Mouse (Mus musculus) liver, embryonic 11.5 days (tissue): ENCODE results near the gene Mef2b. TPM values are rescaled to one million over a fixed set of nuclear protein-coding genes. Genes with fewer than 3 reads are reported as not detected.

Source experiments
- ATAC-seq: fragments of 200-750 bp; cut with Nextera tagmentation; replicated peaks from 2 replicates; pipeline ENCODE4 v1.8.0; 2017; ENCODE audit warnings: moderate number of reproducible peaks, mild to moderate bottlenecking, moderate TSS enrichment, moderate library complexity; ENCODE audit not compliant: low FRiP score
- DNase-seq: peaks from one replicate; pipeline ENCODE4 v3.0.0-alpha.2; 2017; ENCODE audit warnings: low spot score
- H3K27ac ChIP-seq: fragments of 300-500 bp; sonication (generic); 2 replicates; pipeline ENCODE4 v1.5.1; 2014; ENCODE audit warnings: mild to moderate bottlenecking, low read depth, low read length, control low read depth
- H3K27me3 ChIP-seq: fragments of 300-500 bp; sonication (generic); replicated peaks from 2 replicates; pipeline ENCODE4 v1.6.1; 2014; ENCODE audit warnings: low read length, mixed read lengths; ENCODE audit not compliant: control insufficient read depth, insufficient read depth
- H3K36me3 ChIP-seq: fragments of 300-500 bp; sonication (generic); 2 replicates; pipeline ENCODE4 v1.6.1; 2014; ENCODE audit warnings: mild to moderate bottlenecking, low read length, moderate library complexity, mixed read lengths; ENCODE audit not compliant: control insufficient read depth, insufficient read depth
- H3K4me1 ChIP-seq: fragments of 300-500 bp; sonication (generic); replicated peaks from 2 replicates; pipeline ENCODE4 v1.6.1; 2014; ENCODE audit warnings: low read length, mixed read lengths; ENCODE audit not compliant: control insufficient read depth, insufficient read depth
- H3K4me2 ChIP-seq: fragments of 300-500 bp; sonication (generic); 2 replicates; pipeline ENCODE4 v1.6.1; 2014; ENCODE audit warnings: mild to moderate bottlenecking, control low read depth, moderate library complexity
- H3K4me3 ChIP-seq: fragments of 300-500 bp; sonication (generic); 2 replicates; pipeline ENCODE4 v1.5.1; 2014; ENCODE audit warnings: low read depth, low read length, control low read depth
- H3K9ac ChIP-seq: fragments of 300-500 bp; sonication (generic); 2 replicates; pipeline ENCODE4 v1.6.1; 2014; ENCODE audit warnings: low read depth, low read length, control low read depth
- H3K9me3 ChIP-seq: fragments of 300-500 bp; sonication (generic); 2 replicates; pipeline ENCODE4 v1.6.1; 2016; ENCODE audit warnings: low read length, inconsistent platforms, mixed read lengths; ENCODE audit not compliant: control insufficient read depth
- WGBS: fragments of 180-500 bp; shearing (Covaris S2); extraction: QIAGEN DNeasy Blood & Tissue Kit; methylation state at CpG from one replicate; pipeline ENCODE4 v1.1.7; 2014; 5-methylcytosine and 5-hydroxymethylcytosine counted together
- polyA plus RNA-seq: library from polyadenylated mRNA; unstranded; fragments of >200 nt; fragmentation: Nextera tagmentation; extraction: Ambion mirVana; gene quantifications from 2 replicates; pipeline ENCODE4 v1.2.1, GENCODE M21; 2014

Gene Mef2b
- polyA plus RNA-seq, 1 experiment from 2014 or later, result 0.51 TPM

DNA sequence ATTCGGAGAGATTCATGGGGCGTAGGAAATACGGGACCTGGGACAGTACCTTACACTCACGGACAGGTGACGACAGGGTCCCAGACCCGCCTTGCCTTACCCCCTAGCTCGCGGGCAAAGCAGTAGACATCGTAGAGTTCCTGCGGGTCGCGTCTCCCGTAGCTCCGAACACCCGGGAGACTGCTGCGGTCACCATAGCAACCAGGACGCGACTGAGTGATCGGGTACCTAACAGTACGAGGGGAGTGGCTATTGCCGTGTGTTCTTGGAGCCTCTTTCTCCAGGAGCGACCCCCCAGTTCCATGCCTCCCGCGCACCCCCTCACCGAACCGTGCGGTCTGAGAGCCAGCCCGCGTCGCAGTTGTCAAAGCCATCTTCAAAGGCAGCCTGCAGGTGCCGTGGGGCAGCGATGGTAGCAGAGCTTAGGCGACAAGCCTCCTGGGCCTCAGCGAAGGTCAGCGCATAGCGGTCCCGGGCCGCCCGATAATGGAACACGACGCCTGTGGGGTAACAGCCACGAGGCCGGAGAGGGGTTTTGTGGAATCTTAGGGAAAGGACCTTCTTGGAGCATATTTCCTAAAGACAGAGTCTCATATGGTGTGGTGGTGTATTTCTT, 27.0 kb upstream of the Mef2b start:
- Histone ChIP-seq H3K9me3 (no peaks in the 10 kb centered on the region), H3K4me2 (no peak overlapping the region), H3K36me3 (no peaks in the 10 kb centered on the region), H3K9ac (no peak overlapping the region), H3K27ac (no peak overlapping the region), H3K4me3 (no peak overlapping the region), H3K4me1 (no peaks in the 10 kb centered on the region), H3K27me3 (peaks cover 88% of the 10 kb centered on the region)
- ATAC-seq (no peak), DNase-seq (no peak)
- WGBS, result 11% methylated on average over 43 of the region's 43 CpGs

GRCm38 (mm10) chr8:70114488-70114887, 25.0 kb upstream of the Mef2b start:
- H3K27ac ChIP-seq, result no peak overlapping the region
- H3K27me3 ChIP-seq, result peaks cover 99% of the 10 kb centered on the region
- WGBS, result 25% methylated on average over 6 of the region's 6 CpGs

DNA sequence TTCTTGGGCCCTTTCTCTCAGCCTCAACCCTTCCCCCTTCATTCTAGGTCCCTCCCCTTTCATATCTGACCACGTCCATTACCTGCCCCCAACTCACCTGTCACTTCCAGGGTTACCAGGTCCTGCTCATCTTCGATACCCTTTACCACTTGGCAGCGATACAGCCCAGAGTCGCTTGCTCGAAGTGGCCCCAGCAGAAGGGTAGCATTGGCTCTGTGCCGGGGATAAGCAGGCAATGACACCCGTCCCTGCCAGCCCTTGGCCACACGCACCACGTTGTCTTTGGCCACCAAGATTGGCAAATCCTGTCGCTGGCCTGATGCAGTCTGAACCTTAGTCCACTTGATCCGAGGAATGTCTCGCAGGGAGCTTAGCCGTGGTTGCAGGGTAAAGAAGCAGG, 24.6 kb upstream of the Mef2b start:
- peaks cover 99% of the 10 kb centered on the region for H3K27me3 ChIP-seq
- no peak for DNase-seq

More at GRCm38 (mm10) chr8:70114488-70114887, 25.0 kb upstream of the Mef2b start:
- no peak for ATAC-seq
- H3K4me1 ChIP-seq, result no peaks in the 10 kb centered on the region
- no peak overlapping the region for H3K4me3 ChIP-seq
- no peaks in the 10 kb centered on the region for H3K9me3 ChIP-seq
- no peak overlapping the region for H3K4me2 ChIP-seq
- H3K9ac ChIP-seq, result no peak overlapping the region
- no peaks in the 10 kb centered on the region for H3K36me3 ChIP-seq
- DNase-seq, result no peak

DNA sequence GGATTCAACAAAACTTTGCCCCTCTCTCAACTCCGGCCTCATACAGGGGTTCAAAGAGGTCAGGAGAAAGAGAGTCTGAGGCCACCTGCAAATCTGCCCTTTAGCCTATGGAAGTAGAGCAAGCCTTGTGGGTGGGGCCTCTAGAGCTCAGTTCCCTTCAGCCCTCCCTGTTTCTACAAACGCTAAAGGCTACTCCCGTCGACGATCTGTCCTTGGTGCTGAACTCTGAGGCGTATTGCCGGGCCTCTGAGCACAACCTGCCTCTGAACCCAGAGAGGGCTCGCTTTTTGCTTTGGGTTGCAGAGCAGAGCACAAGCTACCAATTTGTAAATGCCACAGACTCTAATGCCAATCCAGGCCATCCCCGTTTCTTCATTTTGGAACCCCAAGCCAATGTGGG, 21.9 kb upstream of the Mef2b start:
- DNase-seq (peak; percentile 45), ATAC-seq (no peak)
- WGBS, result 6% methylated on average over 9 of the region's 9 CpGs
- no peak overlapping the region for H3K27ac ChIP-seq
- no peaks in the 10 kb centered on the region for H3K9me3 ChIP-seq
- no peaks in the 10 kb centered on the region for H3K36me3 ChIP-seq
- H3K27me3 ChIP-seq, result peaks cover 91% of the 10 kb centered on the region
- no peak overlapping the region for H3K9ac ChIP-seq
- H3K4me1 ChIP-seq, result no peaks in the 10 kb centered on the region
- no peak overlapping the region for H3K4me3 ChIP-seq
- H3K4me2 ChIP-seq, result no peak overlapping the region

More for the DNA sequence above, 24.6 kb upstream of the Mef2b start:
- H3K36me3 ChIP-seq, result no peaks in the 10 kb centered on the region
- no peak overlapping the region for H3K4me2 ChIP-seq
- H3K9ac ChIP-seq, result no peak overlapping the region
- H3K4me3 ChIP-seq, result no peak overlapping the region
- no peak overlapping the region for H3K27ac ChIP-seq
- no peak for ATAC-seq
- 61% methylated on average over 13 of the region's 13 CpGs for WGBS
- no peaks in the 10 kb centered on the region for H3K9me3 ChIP-seq
- no peaks in the 10 kb centered on the region for H3K4me1 ChIP-seq

DNA sequence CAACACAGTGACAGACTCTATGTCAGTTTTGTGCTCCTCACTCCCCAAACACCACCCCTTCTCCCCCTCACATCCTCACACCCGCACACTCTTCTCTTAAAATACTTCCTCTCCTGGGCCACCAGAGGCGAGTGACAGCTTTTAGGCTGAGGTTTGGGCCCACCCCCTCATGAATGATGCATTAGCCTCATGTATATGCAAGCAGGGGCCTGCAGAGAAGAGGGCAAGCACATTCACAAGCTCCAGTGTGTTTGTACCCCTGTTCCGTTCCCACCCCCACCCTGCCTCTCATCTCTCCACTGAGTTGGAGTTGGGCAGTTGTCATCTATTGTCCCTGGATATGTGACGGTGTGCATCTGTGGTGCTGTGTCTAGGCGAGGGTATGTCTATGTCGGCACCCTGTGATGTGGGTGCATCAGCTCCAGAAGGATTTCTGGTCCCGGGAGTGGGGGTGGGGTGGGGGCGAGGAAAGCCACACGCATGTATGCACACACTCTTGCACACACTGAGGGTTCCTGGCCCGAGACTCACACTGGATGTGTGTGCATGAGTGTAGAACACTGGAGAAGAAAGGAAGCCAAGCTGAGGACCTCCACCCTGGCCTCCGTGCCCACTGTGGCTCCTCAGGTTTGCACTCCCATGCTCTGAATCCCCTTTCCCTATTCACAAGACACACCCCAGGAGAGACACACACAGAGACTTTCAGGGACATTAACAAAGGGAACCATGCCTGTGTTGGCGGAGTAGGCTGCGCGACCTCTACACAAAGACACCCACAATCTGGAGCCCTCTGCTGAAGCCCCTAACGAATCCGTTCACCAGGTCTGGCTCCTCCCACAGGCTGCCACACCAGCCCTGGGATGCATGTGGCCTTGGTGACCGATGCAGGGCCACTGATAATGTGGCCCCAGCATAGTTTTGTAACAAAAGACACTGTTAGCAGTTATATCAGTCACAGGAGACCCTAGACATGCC, 20.5 kb upstream of the Mef2b start:
- no peak overlapping the region for H3K27ac ChIP-seq
- ATAC-seq (no peak), DNase-seq (no peak)
- peaks cover 77% of the 10 kb centered on the region for H3K27me3 ChIP-seq
- H3K36me3 ChIP-seq, result no peaks in the 10 kb centered on the region
- no peak overlapping the region for H3K9ac ChIP-seq
- no peak overlapping the region for H3K4me2 ChIP-seq
- no peaks in the 10 kb centered on the region for H3K4me1 ChIP-seq
- H3K4me3 ChIP-seq, result no peak overlapping the region
- no peaks in the 10 kb centered on the region for H3K9me3 ChIP-seq
- 19% methylated on average over 17 of the region's 17 CpGs for WGBS

DNA sequence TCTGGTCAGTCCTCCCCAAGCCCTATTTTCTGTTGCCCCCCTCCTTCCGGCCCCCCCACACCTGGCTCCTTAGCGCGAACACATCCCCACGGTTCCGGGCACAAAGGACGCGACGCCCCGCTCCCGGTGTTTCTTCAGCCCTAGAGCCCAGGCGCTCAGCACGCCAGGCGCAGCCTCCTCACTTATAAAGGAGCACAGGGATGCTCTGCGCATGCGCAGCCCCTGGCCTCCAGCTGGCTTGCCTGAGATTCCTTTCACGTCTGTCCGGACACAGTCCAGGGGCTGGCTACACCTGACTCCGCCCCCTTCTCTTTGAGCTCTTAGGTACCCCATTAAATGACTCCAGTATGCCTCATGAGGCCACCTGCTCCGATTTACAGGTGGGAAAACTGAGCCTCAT, 18.8 kb upstream of the Mef2b start, which contains the start of gene Ncan:
TSS of gene Ncan (minus strand) at position 207 of the 400 bp plus-strand sequence.
- Histone ChIP-seq H3K4me3 (no peak within 1 kb of the TSS), H3K9me3 (no peaks in the 10 kb centered on the region), H3K27me3 (peaks cover 60% of the 10 kb centered on the region), H3K4me2 (no peak within 1 kb of the TSS), H3K36me3 (no peaks in the 10 kb centered on the region), H3K9ac (no peak within 1 kb of the TSS), H3K27ac (no peak within 1 kb of the TSS), H3K4me1 (no peaks in the 10 kb centered on the region)
- 6% methylated on average over 19 of the region's 19 CpGs for WGBS
- no peak for DNase-seq
- no peak for ATAC-seq

GRCm38 (mm10) chr8:70122863-70123262, 16.6 kb upstream of the Mef2b start:
- Histone ChIP-seq H3K36me3 (no peaks in the 10 kb centered on the region), H3K4me3 (no peak overlapping the region), H3K4me2 (no peak overlapping the region), H3K4me1 (no peaks in the 10 kb centered on the region), H3K9ac (no peak overlapping the region), H3K9me3 (no peaks in the 10 kb centered on the region), H3K27me3 (peaks cover 40% of the 10 kb centered on the region), H3K27ac (no peak overlapping the region)
- no peak for DNase-seq
- ATAC-seq, result no peak
- WGBS, result 56% methylated on average over 2 of the region's 2 CpGs

DNA sequence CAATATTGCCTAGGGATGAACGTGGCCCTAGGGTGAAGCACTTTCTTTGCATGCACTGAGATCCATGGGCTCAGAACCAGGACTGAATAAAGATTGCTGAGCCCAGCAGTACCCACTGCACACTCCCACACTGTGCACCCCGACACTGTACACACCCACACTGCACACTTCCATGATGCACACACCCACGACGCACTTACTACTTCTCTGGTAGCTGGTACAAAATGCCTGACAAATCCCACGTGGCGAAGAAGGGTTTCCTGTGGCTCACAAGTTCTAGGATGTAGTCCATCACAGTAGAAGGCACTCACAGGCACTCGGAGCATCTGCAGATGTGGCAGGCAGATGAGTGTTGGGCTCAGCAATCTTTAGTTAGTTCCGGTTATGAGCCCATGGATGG, 14.5 kb upstream of the Mef2b start:
- H3K27ac ChIP-seq, result no peak overlapping the region
- ATAC-seq (no peak), DNase-seq (no peak)
- 60% methylated on average over 8 of the region's 8 CpGs for WGBS
- H3K4me3 ChIP-seq, result no peak overlapping the region
- H3K36me3 ChIP-seq, result no peaks in the 10 kb centered on the region
- H3K9me3 ChIP-seq, result no peaks in the 10 kb centered on the region
- H3K9ac ChIP-seq, result no peak overlapping the region
- peaks cover 18% of the 10 kb centered on the region for H3K27me3 ChIP-seq
- no peaks in the 10 kb centered on the region for H3K4me1 ChIP-seq
- H3K4me2 ChIP-seq, result no peak overlapping the region
